8 mouse cellular contexts compared by ENCODE assay signal in the genomic region with DNA sequence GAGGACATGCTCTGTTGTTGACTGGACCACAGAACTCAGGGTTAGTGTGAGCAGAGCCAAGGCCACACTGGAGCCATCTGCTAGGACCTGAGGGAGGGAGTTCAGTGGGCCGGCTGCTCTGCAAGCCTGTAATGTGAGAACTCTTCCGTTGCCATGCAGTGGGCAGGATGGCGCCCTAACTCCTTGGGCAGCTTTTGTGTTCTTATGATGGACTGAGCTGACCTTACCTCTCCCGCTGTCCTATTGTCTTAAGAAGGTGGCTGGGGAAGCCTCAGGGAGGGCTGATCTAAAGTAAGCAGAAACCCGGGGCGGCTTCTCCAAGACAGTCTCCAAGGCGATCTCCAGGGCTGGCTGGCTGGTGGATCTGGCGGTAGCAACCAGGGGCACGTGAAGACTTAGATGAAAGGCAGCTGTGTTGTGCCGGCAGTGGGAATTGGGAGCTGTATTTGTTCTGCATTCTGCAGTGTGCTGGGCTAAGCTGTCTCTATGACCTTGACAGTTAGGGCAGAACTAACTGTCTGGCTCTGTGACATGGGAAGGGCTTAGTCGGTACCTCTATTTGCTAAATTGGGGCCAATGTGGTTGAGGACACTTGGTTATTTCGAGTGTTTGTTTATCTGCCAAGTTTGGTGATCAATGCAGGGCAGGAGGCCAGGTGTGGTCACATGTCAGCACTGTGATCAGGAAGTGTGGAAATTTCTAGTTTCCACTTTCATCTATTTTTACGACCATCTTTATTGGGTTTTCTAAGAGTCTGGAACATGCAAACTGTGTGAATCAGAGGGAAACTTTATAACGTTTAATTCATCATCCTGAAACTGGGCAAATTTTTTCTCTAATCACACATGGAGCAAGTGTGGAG.
DNase-seq lines count a peak whose midpoint lies in the region; ATAC-seq lines count a peak whose summit lies in the region.

No protein-coding gene starts in this region.

- H3K9me3 ChIP-seq in limb, embryonic 12.5 days = no peaks in the 10 kb centered on the region
- H3K9me3 ChIP-seq in neural tube, embryonic 12.5 days = no peaks in the 10 kb centered on the region

- H3K27me3 ChIP-seq in limb, embryonic 12.5 days = peaks cover 45% of the 10 kb centered on the region; the same call in 1 of the 2 replicates
- H3K27me3 ChIP-seq in neural tube, embryonic 12.5 days (replicated peaks) = no peaks in the 10 kb centered on the region

- peak; percentile 47; the same call in 1 of the 2 replicates for ATAC-seq in limb, embryonic 12.5 days (ENCODE audit: insufficient number of reproducible peaks, insufficient read depth, low FRiP score, low TSS enrichment, low read depth)
- peak; percentile 46 for ATAC-seq in neural tube, embryonic 12.5 days (ENCODE audit: low FRiP score, low read depth)

- H3K4me3 ChIP-seq in limb, embryonic 12.5 days (replicated peaks) = no peak overlapping the region
- no peak overlapping the region for H3K4me3 ChIP-seq in neural tube, embryonic 12.5 days

- DNase-seq in left cerebral cortex, postnatal 4 days = peak; percentile 71
- DNase-seq in left cerebral cortex, adult 11 months (ENCODE audit: low spot score) = no peak
- DNase-seq in cerebellum, postnatal 10 days = peak; percentile 67 to 80
- peak; percentile 26 to 35 for DNase-seq in frontal cortex, postnatal 36 days (ENCODE audit: low spot score in 2 of 2)
- no peak for DNase-seq in spleen, adult 12 weeks (ENCODE audit: low spot score)
- no peak for DNase-seq in B cell, adult 2 months

- peak overlapping the region; percentile 30 for H3K4me2 ChIP-seq in limb, embryonic 12.5 days
- H3K4me2 ChIP-seq in neural tube, embryonic 12.5 days (replicated peaks) = no peak overlapping the region

- no peak overlapping the region for H3K9ac ChIP-seq in limb, embryonic 12.5 days (replicated peaks)
- H3K9ac ChIP-seq in neural tube, embryonic 12.5 days = no peak overlapping the region

- 26% methylated on average over 14 of the region's 14 CpGs for whole genome bisulfite sequencing in limb, embryonic 12.5 days
- WGBS in neural tube, embryonic 12.5 days = 35% methylated on average over 14 of the region's 14 CpGs

- no peaks in the 10 kb centered on the region for H3K36me3 ChIP-seq in limb, embryonic 12.5 days
- H3K36me3 ChIP-seq in neural tube, embryonic 12.5 days = no peaks in the 10 kb centered on the region

- H3K4me1 ChIP-seq in limb, embryonic 12.5 days (replicated peaks) = peaks cover 34% of the 10 kb centered on the region
- H3K4me1 ChIP-seq in neural tube, embryonic 12.5 days = peaks cover 12% of the 10 kb centered on the region

- intact Hi-C loops in left cerebral cortex, postnatal 4 days (cut with DNase I) = no loop called here

- H3K27ac ChIP-seq in limb, embryonic 12.5 days = peak overlapping the region; percentile 42; the same call in 1 of the 2 replicates
- H3K27ac ChIP-seq in neural tube, embryonic 12.5 days = no peak overlapping the region

Comparison
In these comparisons a context has a peak if more than half of its experiments do, and no peak if none do; other contexts are left out.
1. DNase-seq: peak in left cerebral cortex, postnatal 4 days (single experiment), cerebellum, postnatal 10 days (2 of 2) and frontal cortex, postnatal 36 days (2 of 2); none in left cerebral cortex, adult 11 months (single experiment), spleen, adult 12 weeks (single experiment) and B cell, adult 2 months (0 of 2).